Mouse (Mus musculus) hindbrain, embryonic 16.5 days (tissue): ENCODE measurements at regions not wholly inside any gene's neighbourhood (a gene's known extent, or its start where the extent isn't known, plus 50 kb on each side); places are given as distances from the start of the nearest gene placed in this dataset.

Source experiments
- ATAC-seq: fragments of 200-750 bp; cut with Nextera tagmentation; 2 replicates; pipeline ENCODE4 v1.8.0; 2017; ENCODE audit warnings: moderate TSS enrichment, moderate library complexity
- H3K27ac ChIP-seq: fragments of 300-500 bp; sonication (generic); 2 replicates; pipeline ENCODE4 v1.5.1; 2014; ENCODE audit warnings: low read depth, mild to moderate bottlenecking, control low read depth, low read length, moderate library complexity
- H3K27me3 ChIP-seq: fragments of 300-500 bp; sonication (generic); replicated peaks from 2 replicates; pipeline ENCODE4 v1.6.1; 2014; ENCODE audit warnings: low read length; ENCODE audit not compliant: control insufficient read depth, insufficient read depth
- H3K36me3 ChIP-seq: fragments of 300-500 bp; sonication (generic); 2 replicates; pipeline ENCODE4 v1.6.1; 2014; ENCODE audit warnings: mild to moderate bottlenecking, low read length, moderate library complexity, mixed read lengths; ENCODE audit not compliant: control insufficient read depth, insufficient read depth
- H3K4me1 ChIP-seq: fragments of 300-500 bp; sonication (generic); 2 replicates; pipeline ENCODE4 v1.6.1; 2014; ENCODE audit warnings: low read depth, low read length; ENCODE audit not compliant: control insufficient read depth, insufficient read depth
- H3K4me2 ChIP-seq: fragments of 300-500 bp; sonication (generic); 2 replicates; pipeline ENCODE4 v1.6.1; 2014; ENCODE audit warnings: mild to moderate bottlenecking, low read length, control low read depth, moderate library complexity
- H3K4me3 ChIP-seq: fragments of 300-500 bp; sonication (generic); 2 replicates; pipeline ENCODE4 v1.5.1; 2014; ENCODE audit warnings: mild to moderate bottlenecking, low read length, control low read depth, moderate library complexity
- H3K9ac ChIP-seq: fragments of 300-500 bp; sonication (generic); 2 replicates; pipeline ENCODE4 v1.6.1; 2014; ENCODE audit warnings: low read depth, mild to moderate bottlenecking, control low read depth, low read length, moderate library complexity
- H3K9me3 ChIP-seq: fragments of 300-500 bp; sonication (generic); 2 replicates; pipeline ENCODE4 v1.6.1; 2014; ENCODE audit warnings: mild to moderate bottlenecking, low read length, moderate library complexity; ENCODE audit not compliant: control insufficient read depth
- WGBS: fragments of 180-500 bp; shearing (Covaris S2); extraction: QIAGEN DNeasy Blood & Tissue Kit; methylation state at CpG from one replicate; pipeline ENCODE4 v1.1.7; 2014; 5-methylcytosine and 5-hydroxymethylcytosine counted together

- Histone ChIP-seq H3K9me3 (no peaks in the 10 kb centered on the region), H3K9ac (no peak overlapping the region), H3K4me2 (no peak overlapping the region), H3K4me3 (no peak overlapping the region), H3K4me1 (peaks cover 4% of the 10 kb centered on the region), H3K36me3 (no peaks in the 10 kb centered on the region), H3K27me3 (no peaks in the 10 kb centered on the region; the same call in 1 of the 2 replicates), H3K27ac (no peak overlapping the region)
- no peak for ATAC-seq
- WGBS, result 68% methylated on average over 20 of the region's 20 CpGs
These were observed 487.9 kb upstream of the Mgmt start for GRCm38 (mm10) chr7:136406258-136407100.

GRCm38 (mm10) chr7:136414808-136415207 is 479.6 kb upstream of the Mgmt start:
- Histone ChIP-seq H3K4me1 (no peaks in the 10 kb centered on the region; the same call in 1 of the 2 replicates), H3K9ac (no peak overlapping the region), H3K27ac (no peak overlapping the region), H3K36me3 (no peaks in the 10 kb centered on the region), H3K9me3 (no peaks in the 10 kb centered on the region), H3K4me3 (no peak overlapping the region), H3K4me2 (no peak overlapping the region), H3K27me3 (no peaks in the 10 kb centered on the region)
- WGBS, result 88% methylated on average over 8 of the region's 8 CpGs
- no peak for ATAC-seq

GRCm38 (mm10) chr7:136417327-136417726 is 477.1 kb upstream of the Mgmt start:
- Histone ChIP-seq H3K36me3 (no peaks in the 10 kb centered on the region), H3K27ac (no peak overlapping the region), H3K27me3 (no peaks in the 10 kb centered on the region), H3K4me2 (no peak overlapping the region), H3K9ac (no peak overlapping the region), H3K4me3 (no peak overlapping the region), H3K9me3 (no peaks in the 10 kb centered on the region), H3K4me1 (no peaks in the 10 kb centered on the region; the same call in 1 of the 2 replicates)
- no peak for ATAC-seq
- 68% methylated on average over 4 of the region's 4 CpGs for WGBS

GRCm38 (mm10) chr7:136423846-136424531 is 470.4 kb upstream of the Mgmt start:
- Histone ChIP-seq H3K9ac (no peak overlapping the region), H3K4me1 (no peaks in the 10 kb centered on the region), H3K4me3 (no peak overlapping the region), H3K9me3 (no peaks in the 10 kb centered on the region), H3K27ac (no peak overlapping the region), H3K27me3 (no peaks in the 10 kb centered on the region), H3K4me2 (no peak overlapping the region), H3K36me3 (no peaks in the 10 kb centered on the region)
- 59% methylated on average over 8 of the region's 8 CpGs for WGBS
- no peak for ATAC-seq

- no peaks in the 10 kb centered on the region for H3K9me3 ChIP-seq
- no peaks in the 10 kb centered on the region; the same call in none of the 2 replicates for H3K4me1 ChIP-seq
- no peak for ATAC-seq
- WGBS, result 68% methylated on average over 4 of the region's 4 CpGs
- H3K4me3 ChIP-seq, result no peak overlapping the region
- H3K36me3 ChIP-seq, result no peaks in the 10 kb centered on the region
- H3K9ac ChIP-seq, result no peak overlapping the region
- no peak overlapping the region for H3K27ac ChIP-seq
- no peak overlapping the region for H3K4me2 ChIP-seq
- H3K27me3 ChIP-seq, result no peaks in the 10 kb centered on the region
These were observed 467.2 kb upstream of the Mgmt start for GRCm38 (mm10) chr7:136427164-136427563.

GRCm38 (mm10) chr7:136430085-136431011 is 464.1 kb upstream of the Mgmt start:
- Histone ChIP-seq H3K9ac (no peak overlapping the region), H3K4me3 (no peak overlapping the region), H3K27me3 (0 out of 2 replicates have a peak, but pooled peaks cover 2% of the 10 kb centered on the region), H3K9me3 (no peaks in the 10 kb centered on the region), H3K4me1 (no peaks in the 10 kb centered on the region; the same call in none of the 2 replicates), H3K27ac (no peak overlapping the region), H3K36me3 (no peaks in the 10 kb centered on the region), H3K4me2 (no peak overlapping the region)
- ATAC-seq, result no peak
- WGBS, result 41% methylated on average over 21 of the region's 21 CpGs

GRCm38 (mm10) chr7:136433699-136434098 is 460.7 kb upstream of the Mgmt start:
- no peak overlapping the region for H3K27ac ChIP-seq
- no peaks in the 10 kb centered on the region; the same call in none of the 2 replicates for H3K4me1 ChIP-seq

GRCm38 (mm10) chr7:136434510-136434909 is 459.9 kb upstream of the Mgmt start:
- H3K4me3 ChIP-seq, result no peak overlapping the region
- 64% methylated on average over 13 of the region's 13 CpGs for WGBS
- no peak overlapping the region for H3K9ac ChIP-seq
- ATAC-seq, result no peak
- no peaks in the 10 kb centered on the region for H3K36me3 ChIP-seq
- no peak overlapping the region for H3K4me2 ChIP-seq
- 0 out of 2 replicates have a peak, but pooled peaks cover 2% of the 10 kb centered on the region for H3K27me3 ChIP-seq
- no peaks in the 10 kb centered on the region for H3K9me3 ChIP-seq
- H3K27ac ChIP-seq, result no peak overlapping the region
- no peaks in the 10 kb centered on the region; the same call in none of the 2 replicates for H3K4me1 ChIP-seq

More at GRCm38 (mm10) chr7:136433699-136434098, 460.7 kb upstream of the Mgmt start:
- no peak for ATAC-seq
- no peak overlapping the region for H3K9ac ChIP-seq
- no peaks in the 10 kb centered on the region for H3K36me3 ChIP-seq
- H3K9me3 ChIP-seq, result no peaks in the 10 kb centered on the region
- WGBS, result 76% methylated on average over 3 of the region's 3 CpGs
- 0 out of 2 replicates have a peak, but pooled peaks cover 2% of the 10 kb centered on the region for H3K27me3 ChIP-seq
- H3K4me3 ChIP-seq, result no peak overlapping the region
- no peak overlapping the region for H3K4me2 ChIP-seq
